Mouse (Mus musculus): ENCODE measurements around the gene Slc41a1. TPM values are rescaled to one million over a fixed set of nuclear protein-coding genes. Genes with fewer than 3 reads are reported as not detected.

Gene Slc41a1
- total RNA-seq, 2 experiments from 2014 or later: 62.5 to 63.0 TPM

- DNase-seq (ENCODE audit: low spot score in 2 of 2): no peak
Observed at GRCm38 (mm10) chr1:131824528-131825181, 2.6 kb upstream of the Slc41a1 start.

GRCm38 (mm10) chr1:131827787-131828258 lies 530 bp downstream of the Slc41a1 start:
- DNase-seq (ENCODE audit: low spot score in 2 of 2): peak; percentile 93 to 97

- peak in 1 of 2 experiments; percentile 25 for DNase-seq (ENCODE audit: low spot score in 2 of 2)
Observed at GRCm38 (mm10) chr1:131828297-131829126, 1.2 kb downstream of the Slc41a1 start.

DNA sequence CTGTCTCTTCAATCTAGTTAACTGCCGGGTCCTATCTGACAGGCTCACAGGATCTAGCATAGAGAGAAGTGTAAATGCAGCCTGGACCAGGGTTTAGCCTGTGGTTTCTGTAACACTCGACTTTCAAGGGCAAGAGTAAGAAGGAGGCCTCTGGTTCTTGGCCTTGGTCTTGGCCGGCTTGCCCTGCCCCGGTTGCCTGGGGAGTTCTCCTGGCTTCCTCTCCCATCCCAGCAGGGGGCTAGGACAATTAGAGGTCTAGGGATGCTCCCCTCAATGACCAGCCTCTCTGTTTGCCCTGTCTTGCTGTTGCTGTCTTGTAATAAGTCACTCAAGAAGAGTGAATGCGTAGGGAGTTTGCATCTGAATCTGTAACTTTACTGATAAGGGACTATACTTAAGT lies 2.0 kb downstream of the Slc41a1 start:
- no peak for DNase-seq (ENCODE audit: low spot score in 2 of 2)

DNA sequence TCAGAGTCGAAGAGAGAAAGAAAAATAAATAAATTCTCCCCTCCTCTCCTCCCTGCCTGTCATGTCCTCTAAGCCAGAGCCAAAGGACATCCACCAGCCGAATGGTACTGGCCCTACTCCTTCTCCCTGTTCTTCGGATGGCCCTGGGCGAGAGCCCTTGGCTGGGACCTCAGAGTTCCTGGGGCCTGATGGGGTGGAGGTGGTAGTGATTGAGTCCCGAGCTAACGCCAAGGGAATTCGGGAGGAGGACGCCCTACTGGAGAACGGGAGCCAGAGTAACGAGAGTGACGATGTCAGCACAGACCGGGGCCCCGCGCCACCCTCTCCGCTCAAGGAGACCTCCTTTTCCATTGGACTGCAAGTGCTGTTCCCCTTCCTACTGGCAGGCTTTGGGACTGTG lies 3.3 kb downstream of the Slc41a1 start:
- DNase-seq (ENCODE audit: low spot score in 2 of 2): no peak

GRCm38 (mm10) chr1:131830971-131831641 lies 3.8 kb downstream of the Slc41a1 start:
- DNase-seq (ENCODE audit: low spot score in 2 of 2): no peak

DNA sequence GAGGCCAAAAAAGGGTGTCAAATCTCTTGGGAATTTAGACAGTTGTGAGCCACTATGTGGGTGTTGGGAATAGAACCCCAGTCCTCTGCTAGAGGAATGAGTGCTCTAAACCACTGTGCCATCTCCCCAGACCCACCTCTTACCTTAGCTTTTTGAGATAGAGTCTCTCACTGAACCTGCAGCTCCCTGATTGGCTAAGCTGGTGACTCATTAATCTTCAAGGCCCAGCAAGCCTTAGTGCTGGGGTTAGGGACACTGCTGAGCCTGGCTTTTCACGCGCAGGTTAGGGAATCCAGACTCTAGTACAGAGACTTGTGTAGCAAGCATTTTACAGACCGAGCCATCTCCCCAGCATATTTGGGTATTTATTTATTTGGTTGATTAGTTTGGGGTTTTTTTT lies 9.7 kb downstream of the Slc41a1 start:
- DNase-seq (ENCODE audit: low spot score in 2 of 2): no peak

DNA sequence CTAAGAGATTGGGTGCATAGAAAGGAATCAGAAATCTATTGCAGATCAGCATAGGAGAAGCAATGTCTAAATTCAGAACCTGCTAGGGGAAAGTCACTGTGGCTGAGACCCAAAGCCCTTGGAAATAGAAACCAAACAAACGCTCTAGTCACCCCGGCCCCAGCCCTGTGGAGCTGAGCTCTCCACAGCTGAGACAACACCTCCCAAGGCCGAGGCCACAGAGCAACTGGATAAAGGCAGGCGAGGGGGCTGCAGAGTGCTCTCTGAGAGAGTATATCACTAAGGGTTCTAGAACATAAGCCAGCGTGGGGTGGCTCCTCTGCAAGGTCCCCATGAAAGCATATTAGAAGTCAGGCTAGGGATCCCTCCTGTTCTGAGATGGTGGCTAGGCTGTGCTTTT lies 11.2 kb downstream of the Slc41a1 start:
- DNase-seq (ENCODE audit: low spot score in 2 of 2): no peak

- DNase-seq (ENCODE audit: low spot score in 2 of 2): no peak
Observed at GRCm38 (mm10) chr1:131839279-131839678, 12.0 kb downstream of the Slc41a1 start.

- DNase-seq (ENCODE audit: low spot score in 2 of 2): no peak
Observed at GRCm38 (mm10) chr1:131842221-131842620, 14.9 kb downstream of the Slc41a1 start.

DNA sequence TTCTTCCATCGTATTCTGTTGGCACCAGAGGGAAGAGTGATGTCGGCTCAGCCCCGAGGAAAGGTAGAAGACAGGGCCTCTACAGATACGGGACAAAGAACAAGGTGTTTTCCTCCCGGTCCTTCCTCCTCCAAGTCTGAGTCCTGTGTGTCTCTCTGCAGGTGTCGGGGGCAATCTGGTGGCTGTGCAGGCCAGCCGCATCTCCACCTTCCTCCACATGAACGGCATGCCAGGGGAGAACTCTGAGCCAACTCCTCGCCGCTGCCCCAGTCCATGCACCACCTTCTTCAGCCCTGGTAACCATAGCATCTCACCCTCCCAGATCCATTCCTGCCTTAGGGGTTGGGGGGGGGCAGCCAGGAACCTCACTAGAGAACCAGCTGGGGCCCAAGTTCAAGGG lies 16.5 kb downstream of the Slc41a1 start:
- no peak for DNase-seq (ENCODE audit: low spot score in 2 of 2)

GRCm38 (mm10) chr1:131844883-131845282 lies 17.6 kb downstream of the Slc41a1 start:
- DNase-seq (ENCODE audit: low spot score in 2 of 2): no peak

DNA sequence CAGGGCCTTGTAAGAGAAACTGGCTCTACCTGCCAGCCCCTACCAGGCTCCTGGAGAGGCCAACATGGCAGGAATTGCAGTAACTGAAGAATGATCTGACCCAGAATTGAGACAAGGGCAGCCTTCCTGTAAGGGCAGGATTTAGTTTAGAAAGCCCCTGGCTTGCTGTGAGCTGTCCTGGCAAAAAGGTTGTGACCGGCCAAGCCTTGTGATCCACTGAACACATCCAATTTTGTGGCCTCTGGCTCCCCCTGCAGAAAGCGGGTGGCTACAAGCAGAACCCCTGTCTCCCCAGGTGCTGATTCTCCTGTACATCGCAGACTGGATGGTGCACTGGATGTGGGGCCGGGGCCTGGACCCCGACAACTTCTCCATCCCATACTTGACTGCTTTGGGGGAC lies 19.0 kb downstream of the Slc41a1 start:
- peak; percentile 45 to 71 for DNase-seq (ENCODE audit: low spot score in 2 of 2)

- DNase-seq (ENCODE audit: low spot score in 2 of 2): no peak
Observed at GRCm38 (mm10) chr1:131861811-131862210, 34.5 kb downstream of the Slc41a1 start.

DNA sequence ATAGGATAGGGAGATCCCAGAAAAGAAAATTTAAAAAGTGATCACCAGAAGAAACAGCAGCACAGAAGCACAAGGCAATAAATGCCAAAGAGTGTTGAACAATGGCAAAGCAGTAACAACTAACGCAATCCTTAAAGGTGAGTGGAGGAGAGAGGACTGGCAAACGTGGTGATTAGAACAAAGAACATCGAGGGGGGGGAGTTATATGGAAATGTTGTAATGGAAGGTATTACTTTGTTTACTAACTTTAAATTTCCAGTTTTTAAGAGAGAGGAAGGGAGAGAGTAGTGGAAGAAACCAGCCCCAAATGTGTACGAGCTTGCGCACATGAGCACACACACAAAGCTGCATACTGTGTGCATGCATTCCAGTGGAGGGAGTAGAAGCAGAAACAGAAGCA lies 38.3 kb downstream of the Slc41a1 start:
- no peak for DNase-seq (ENCODE audit: low spot score in 2 of 2)

GRCm38 (mm10) chr1:131866304-131866999 lies 39.2 kb downstream of the Slc41a1 start:
- no peak for DNase-seq (ENCODE audit: low spot score in 2 of 2)

- DNase-seq (ENCODE audit: low spot score in 2 of 2): peak; percentile 83 to 95
Observed at GRCm38 (mm10) chr1:131867093-131867945, 40.0 kb downstream of the Slc41a1 start, which contains the start of gene Rab29. Gene Rab29 (plus strand): TSS chr1:131867224.

DNA sequence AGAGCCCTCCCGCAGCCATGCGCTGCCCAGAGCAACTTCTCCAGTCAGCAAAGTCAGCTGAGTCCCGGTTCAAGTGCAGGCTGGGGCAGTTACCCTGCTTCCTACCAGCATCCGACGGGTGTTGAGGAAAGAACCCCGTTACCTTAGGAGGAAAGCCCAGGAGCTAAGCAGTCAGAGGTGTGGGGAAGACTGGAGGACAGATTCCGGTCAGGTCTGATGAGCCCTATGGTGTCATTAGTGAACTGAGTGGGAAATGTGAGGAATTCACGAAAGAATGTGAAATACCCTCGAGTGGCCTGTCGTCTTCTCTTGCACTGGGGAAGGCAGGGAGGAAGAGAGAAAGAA lies 40.6 kb downstream of the Slc41a1 start:
- DNase-seq (ENCODE audit: low spot score in 2 of 2): no peak

DNA sequence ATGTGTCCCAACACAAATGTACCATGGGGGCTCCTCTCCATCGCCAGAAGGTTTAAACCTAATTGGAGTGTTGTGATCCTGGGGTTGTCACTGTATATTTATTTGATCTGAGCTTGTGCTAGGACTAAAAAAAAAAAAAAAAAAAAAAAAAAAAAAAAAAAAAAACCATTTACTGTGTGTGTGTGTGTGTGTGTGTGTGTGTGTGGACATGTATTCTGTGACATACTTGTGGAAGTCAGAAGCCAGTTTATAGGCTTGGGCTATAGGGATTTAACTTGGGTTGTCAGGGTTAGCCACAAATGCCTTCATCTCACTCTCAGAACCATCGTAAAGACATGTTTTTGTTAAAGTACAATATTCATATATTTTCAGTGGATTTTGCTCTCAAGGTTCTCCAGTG lies 42.3 kb downstream of the Slc41a1 start:
- DNase-seq (ENCODE audit: low spot score in 2 of 2): no peak

- no peak for DNase-seq (ENCODE audit: low spot score in 2 of 2)
Observed at GRCm38 (mm10) chr1:131872856-131873255, 45.6 kb downstream of the Slc41a1 start.

All from layer of hippocampus, adult 18-20 months (tissue).